ENCODE assay signal across 8 mouse cellular contexts in the genomic region with DNA sequence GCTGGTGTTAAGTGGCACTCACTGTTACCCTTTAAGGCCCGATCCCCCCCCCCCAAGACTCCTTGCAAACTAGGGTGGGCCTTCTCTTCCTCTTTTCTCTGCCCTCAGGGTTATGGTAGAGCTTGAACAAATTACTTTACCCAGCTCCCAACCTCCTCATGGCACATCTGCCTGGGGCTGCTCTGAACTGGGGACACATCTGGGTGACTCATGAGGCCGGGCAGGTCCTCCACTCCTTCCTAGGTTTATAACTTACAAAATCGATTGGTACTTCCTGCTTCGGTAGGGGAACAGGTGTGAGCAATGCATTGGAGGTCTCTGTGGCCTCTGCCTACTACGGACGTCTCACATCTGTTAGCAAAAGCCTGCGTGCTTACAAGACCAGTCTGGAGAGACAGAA. TPM values are rescaled to one million over a fixed set of nuclear protein-coding genes. Genes with fewer than 3 reads are reported as not detected.
DNase-seq lines count a peak whose midpoint lies in the region; ATAC-seq and TF ChIP-seq lines count a peak whose summit lies in the region.

No protein-coding gene starts in this region.

- H3K36me3 ChIP-seq in kidney, adult 2 months (ENCODE audit: control insufficient read depth, insufficient read depth, low read length) = no peaks in the 10 kb centered on the region
- 0 out of 2 replicates have a peak, but pooled peaks cover 8% of the 10 kb centered on the region for H3K36me3 ChIP-seq in hindbrain, embryonic 13.5 days
- no peaks in the 10 kb centered on the region for H3K36me3 ChIP-seq in midbrain, embryonic 15.5 days (replicated peaks)

- H3K4me1 ChIP-seq in kidney, adult 2 months (ENCODE audit: control insufficient read depth, insufficient read depth, low read length) = peaks cover 51% of the 10 kb centered on the region
- peaks cover 45% of the 10 kb centered on the region for H3K4me1 ChIP-seq in brown adipose tissue, adult 24 weeks (ENCODE audit: control insufficient read depth, insufficient read depth, insufficient read length, low read length)
- H3K4me1 ChIP-seq in hindbrain, embryonic 13.5 days (replicated peaks) = peaks cover 73% of the 10 kb centered on the region
- H3K4me1 ChIP-seq in midbrain, embryonic 15.5 days = peaks cover 70% of the 10 kb centered on the region

- no peaks in the 10 kb centered on the region for H3K27me3 ChIP-seq in kidney, adult 2 months (replicated peaks; ENCODE audit: control insufficient read depth, insufficient read depth, low read length)
- H3K27me3 ChIP-seq in hindbrain, embryonic 13.5 days = no peaks in the 10 kb centered on the region
- 0 out of 2 replicates have a peak, but pooled peaks cover under 1% of the 10 kb centered on the region for H3K27me3 ChIP-seq in midbrain, embryonic 15.5 days (replicated peaks)

- no peak for TF ChIP-seq CTCF in kidney, adult 2 months (conservative IDR thresholded peaks at IDR 0.05; ENCODE audit: insufficient read depth, insufficient read length, low read depth, low read length)
- no peak for TF ChIP-seq CTCF in layer of hippocampus, adult 2 months (conservative IDR thresholded peaks at IDR 0.05)

- ATAC-seq in hindbrain, embryonic 13.5 days (ENCODE audit: low FRiP score) = no peak
- no peak for ATAC-seq in midbrain, embryonic 15.5 days (replicated peaks)

- no peaks in the 10 kb centered on the region for H3K9me3 ChIP-seq in hindbrain, embryonic 13.5 days
- H3K9me3 ChIP-seq in midbrain, embryonic 15.5 days = no peaks in the 10 kb centered on the region

- peak overlapping the region; percentile 86 for H3K9ac ChIP-seq in hindbrain, embryonic 13.5 days
- H3K9ac ChIP-seq in midbrain, embryonic 15.5 days = peak overlapping the region; percentile 18; the same call in 1 of the 2 replicates

- H3K27ac ChIP-seq in kidney, adult 2 months (ENCODE audit: insufficient read depth, low read depth, low read length) = peak overlapping the region; percentile 47
- no peak overlapping the region for H3K27ac ChIP-seq in brown adipose tissue, adult 24 weeks (replicated peaks; ENCODE audit: low read depth, low read length)
- no peak overlapping the region for H3K27ac ChIP-seq in hindbrain, embryonic 13.5 days
- H3K27ac ChIP-seq in midbrain, embryonic 15.5 days = no peak overlapping the region
- H3K27ac ChIP-seq in layer of hippocampus, adult 2 months = no peak overlapping the region

- TF ChIP-seq POLR2A in kidney, adult 2 months (IDR thresholded peaks at IDR 0.05; ENCODE audit: low read depth, low read length) = no peak

- 25% methylated on average over 7 of the region's 7 CpGs for WGBS in kidney, adult 2 months
- 80% methylated on average over 7 of the region's 7 CpGs for WGBS in hindbrain, embryonic 13.5 days
- 73% methylated on average over 7 of the region's 7 CpGs for WGBS in midbrain, embryonic 15.5 days

- H3K4me3 ChIP-seq in kidney, adult 2 months (ENCODE audit: insufficient read depth, low read depth, low read length) = peak overlapping the region; percentile 60
- peak overlapping the region; percentile 7; the same call in 1 of the 2 replicates for H3K4me3 ChIP-seq in brown adipose tissue, adult 24 weeks (ENCODE audit: insufficient read depth, low read depth, low read length)
- peak overlapping the region; percentile 73 for H3K4me3 ChIP-seq in hindbrain, embryonic 13.5 days
- peak overlapping the region; percentile 91 for H3K4me3 ChIP-seq in midbrain, embryonic 15.5 days
- H3K4me3 ChIP-seq in layer of hippocampus, adult 2 months = no peak overlapping the region; the same call in 1 of the 2 replicates

- no peak for DNase-seq in kidney, adult 2 months
- DNase-seq in kidney, adult 8-10 months = no peak
- no peak for DNase-seq in layer of hippocampus, adult 2 months (ENCODE audit: low spot score in 2 of 2)
- DNase-seq in adrenal gland, postnatal 36 days = no peak
- DNase-seq in layer of hippocampus, postnatal 14 days (ENCODE audit: low spot score in 2 of 2) = no peak

- H3K4me2 ChIP-seq in hindbrain, embryonic 13.5 days = peak overlapping the region; percentile 96
- H3K4me2 ChIP-seq in midbrain, embryonic 15.5 days = peak overlapping the region; percentile 90

RNA-seq across cellular contexts. Expression of gene Hs6st1, which starts 3.0 kb away (rescaled TPM):
- 123 and 142 TPM in 2 replicates for polyA plus RNA-seq in kidney, adult 2 months (2012; rRNA removed)
- polyA plus RNA-seq in brown adipose tissue, adult 24 weeks (2012; ENCODE audit: insufficient read depth, insufficient read length, missing spikeins) = 8.8 and 12.1 TPM in 2 replicates
- 9.3 and 10.0 TPM in 2 replicates for polyA plus RNA-seq in hindbrain, embryonic 13.5 days (2015; fragmentation: Nextera tagmentation; extraction: Ambion mirVana)
- polyA plus RNA-seq in midbrain, embryonic 15.5 days (2015; fragmentation: Nextera tagmentation; extraction: Ambion mirVana) = 26.1 and 29.6 TPM in 2 replicates
- total RNA-seq in layer of hippocampus, adult 2 months (2021) = 10 to 100 TPM; 37.7 to 38.3 TPM
- 100 to 1,000 TPM in 1 of 2 experiments, 10 to 100 TPM in 1; 63.7 to 140 TPM for total RNA-seq in adrenal gland, postnatal 36 days (2021)
- total RNA-seq in layer of hippocampus, postnatal 14 days (2021) = 10 to 100 TPM; 44.3 to 49.6 TPM
